Mouse (Mus musculus): ENCODE data around the gene Gm29666. TPM values are rescaled to one million over a fixed set of nuclear protein-coding genes. Genes with fewer than 3 reads are reported as not detected.

Gene Gm29666
- polyA plus RNA-seq, 1 experiment from 2014 or later = 1.1 TPM

GRCm38 (mm10) chr15:84942647-84943285 is 22.9 kb upstream of the Gm29666 start:
- Histone ChIP-seq H3K27ac (replicated peaks) (no peak overlapping the region), H3K9me3 (no peaks in the 10 kb centered on the region), H3K4me3 (no peak overlapping the region), H3K4me1 (no peaks in the 10 kb centered on the region), H3K36me3 (replicated peaks) (peaks cover 73% of the 10 kb centered on the region), H3K27me3 (replicated peaks; ENCODE audit: low read depth, poor library complexity, severe bottlenecking) (no peaks in the 10 kb centered on the region)
- DNase-seq (ENCODE audit: low spot score) = no peak
- 80% methylated on average over 11 of the region's 11 CpGs for WGBS

- H3K4me1 ChIP-seq = no peaks in the 10 kb centered on the region
- H3K27ac ChIP-seq (replicated peaks) = no peak overlapping the region
- H3K4me3 ChIP-seq = no peak overlapping the region
- 76% methylated on average over 12 of the region's 12 CpGs for whole genome bisulfite sequencing
- no peaks in the 10 kb centered on the region for H3K27me3 ChIP-seq (replicated peaks; ENCODE audit: low read depth, poor library complexity, severe bottlenecking)
- DNase-seq (ENCODE audit: low spot score) = peak; percentile 19
- peaks cover 90% of the 10 kb centered on the region for H3K36me3 ChIP-seq (replicated peaks)
- H3K9me3 ChIP-seq = no peaks in the 10 kb centered on the region
Observed at GRCm38 (mm10) chr15:84940102-84940501, 20.3 kb upstream of the Gm29666 start.

- Histone ChIP-seq H3K27me3 (replicated peaks; ENCODE audit: low read depth, poor library complexity, severe bottlenecking) (no peaks in the 10 kb centered on the region), H3K36me3 (replicated peaks) (peaks cover 100% of the 10 kb centered on the region), H3K27ac (replicated peaks) (no peak overlapping the region), H3K4me1 (no peaks in the 10 kb centered on the region), H3K4me3 (no peak overlapping the region), H3K9me3 (no peaks in the 10 kb centered on the region)
- DNase-seq (ENCODE audit: low spot score) = no peak
- WGBS = 94% methylated on average over 16 of the region's 16 CpGs
Observed at GRCm38 (mm10) chr15:84934901-84935300, 15.1 kb upstream of the Gm29666 start.

DNA sequence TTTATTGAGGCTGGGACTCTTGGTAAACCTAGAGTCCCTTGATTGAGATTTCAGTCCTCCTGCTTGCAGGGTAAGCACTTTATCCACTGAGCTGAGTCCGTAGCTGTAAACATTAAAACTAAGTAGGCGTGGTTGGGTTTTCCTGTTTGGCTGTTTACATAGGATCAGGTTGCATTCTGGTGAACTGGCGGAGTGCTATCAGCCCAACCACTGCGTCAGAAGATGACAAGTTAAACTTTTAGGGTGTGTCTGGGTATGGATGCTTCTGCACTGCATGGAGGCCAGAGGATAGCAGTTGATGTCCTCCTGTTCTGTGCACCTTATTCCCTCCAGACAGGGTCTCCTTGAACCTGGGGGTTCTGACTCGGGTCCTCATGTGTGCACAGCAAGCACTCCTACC is 12.5 kb upstream of the Gm29666 start:
- 58% methylated on average over 5 of the region's 5 CpGs for WGBS
- Histone ChIP-seq H3K4me3 (no peak overlapping the region), H3K4me1 (no peaks in the 10 kb centered on the region), H3K27ac (replicated peaks) (no peak overlapping the region), H3K27me3 (replicated peaks; ENCODE audit: low read depth, poor library complexity, severe bottlenecking) (no peaks in the 10 kb centered on the region), H3K9me3 (no peaks in the 10 kb centered on the region), H3K36me3 (replicated peaks) (peaks cover 100% of the 10 kb centered on the region)
- no peak for DNase-seq (ENCODE audit: low spot score)

DNA sequence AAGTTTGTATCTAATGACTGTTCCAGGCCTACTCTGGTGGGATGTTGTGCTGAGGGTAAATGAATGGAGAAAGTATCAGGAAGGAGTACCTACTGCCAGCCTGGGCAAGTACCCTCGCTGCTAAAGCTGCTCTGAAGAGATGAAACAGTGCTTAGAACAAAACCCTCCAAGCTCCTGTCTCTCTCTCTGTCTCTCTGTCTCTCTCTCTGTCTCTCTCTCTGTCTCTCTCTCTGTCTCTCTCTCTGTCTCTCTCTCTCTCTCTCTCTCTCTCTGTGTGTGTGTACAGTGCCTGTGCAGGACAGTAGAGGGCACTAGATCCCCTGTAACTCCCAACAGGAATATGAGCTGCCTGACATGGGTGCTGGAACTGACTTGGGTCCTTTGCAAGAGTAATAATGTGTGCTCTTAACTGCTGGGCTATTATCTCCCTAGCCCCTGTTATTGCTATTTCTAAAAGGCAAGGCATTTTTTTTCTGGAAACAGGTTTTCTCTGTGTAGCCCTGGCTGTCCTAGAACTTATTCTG is 5.7 kb upstream of the Gm29666 start:
- Histone ChIP-seq H3K4me3 (peak overlapping the region; percentile 99; the same call in 1 of the 2 replicates), H3K36me3 (replicated peaks) (peaks cover 48% of the 10 kb centered on the region), H3K27me3 (replicated peaks; ENCODE audit: low read depth, poor library complexity, severe bottlenecking) (no peaks in the 10 kb centered on the region), H3K27ac (replicated peaks) (no peak overlapping the region), H3K4me1 (peaks cover 30% of the 10 kb centered on the region), H3K9me3 (no peaks in the 10 kb centered on the region)
- WGBS = 67% methylated on average over 1 of the region's 1 CpGs
- DNase-seq (ENCODE audit: low spot score) = no peak

GRCm38 (mm10) chr15:84924781-84925315 is 5.0 kb upstream of the Gm29666 start:
- 25% methylated on average over 9 of the region's 9 CpGs for WGBS
- peak overlapping the region; percentile 99 for H3K4me3 ChIP-seq
- H3K27me3 ChIP-seq (replicated peaks; ENCODE audit: low read depth, poor library complexity, severe bottlenecking) = no peaks in the 10 kb centered on the region
- peaks cover 30% of the 10 kb centered on the region for H3K4me1 ChIP-seq
- H3K27ac ChIP-seq (replicated peaks) = 0 out of 2 replicates have a peak overlapping the region, but pooled peaks have one; percentile 48
- H3K36me3 ChIP-seq (replicated peaks) = peaks cover 41% of the 10 kb centered on the region
- H3K9me3 ChIP-seq = no peaks in the 10 kb centered on the region
- DNase-seq (ENCODE audit: low spot score) = peak; percentile 14

DNA sequence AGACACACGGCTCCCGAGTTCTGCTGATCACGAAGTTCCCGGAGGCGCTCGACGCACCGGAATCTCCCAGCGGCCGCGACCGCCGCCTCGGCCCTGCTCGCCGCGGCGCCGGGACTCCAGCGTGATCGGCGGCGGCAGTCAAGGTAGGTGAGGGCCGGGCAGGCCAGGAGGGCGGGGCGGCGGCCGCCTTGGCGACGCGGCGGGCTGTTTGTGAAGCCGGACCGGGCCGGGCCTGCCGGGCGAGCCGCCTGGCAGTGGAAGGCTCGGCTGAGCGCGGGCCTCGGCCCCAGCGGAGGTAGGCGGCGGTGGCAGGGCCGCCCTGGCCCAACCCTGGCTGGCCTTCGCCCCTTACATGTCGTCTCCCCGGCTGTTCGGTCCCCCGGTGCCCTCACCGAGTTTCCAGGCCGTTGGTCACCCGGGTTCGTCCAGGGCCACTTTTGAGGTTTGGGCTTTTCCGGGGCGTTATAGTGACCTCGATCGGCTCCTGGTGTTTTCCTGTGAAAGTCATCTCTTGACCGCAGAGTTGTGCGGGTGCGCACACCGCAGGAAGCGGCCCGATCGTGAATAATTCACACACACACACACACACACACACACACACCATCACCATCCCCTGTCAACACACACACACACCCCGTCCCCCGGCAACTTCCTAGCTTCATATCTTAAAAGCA is 3.8 kb upstream of the Gm29666 start:
- Histone ChIP-seq H3K4me1 (peaks cover 30% of the 10 kb centered on the region), H3K9me3 (no peaks in the 10 kb centered on the region), H3K36me3 (replicated peaks) (peaks cover 37% of the 10 kb centered on the region), H3K27me3 (replicated peaks; ENCODE audit: low read depth, poor library complexity, severe bottlenecking) (no peaks in the 10 kb centered on the region), H3K27ac (replicated peaks) (peak overlapping the region; percentile 97), H3K4me3 (peak overlapping the region; percentile 99)
- WGBS = 0% methylated on average over 68 of the region's 68 CpGs
- DNase-seq (ENCODE audit: low spot score) = no peak

DNA sequence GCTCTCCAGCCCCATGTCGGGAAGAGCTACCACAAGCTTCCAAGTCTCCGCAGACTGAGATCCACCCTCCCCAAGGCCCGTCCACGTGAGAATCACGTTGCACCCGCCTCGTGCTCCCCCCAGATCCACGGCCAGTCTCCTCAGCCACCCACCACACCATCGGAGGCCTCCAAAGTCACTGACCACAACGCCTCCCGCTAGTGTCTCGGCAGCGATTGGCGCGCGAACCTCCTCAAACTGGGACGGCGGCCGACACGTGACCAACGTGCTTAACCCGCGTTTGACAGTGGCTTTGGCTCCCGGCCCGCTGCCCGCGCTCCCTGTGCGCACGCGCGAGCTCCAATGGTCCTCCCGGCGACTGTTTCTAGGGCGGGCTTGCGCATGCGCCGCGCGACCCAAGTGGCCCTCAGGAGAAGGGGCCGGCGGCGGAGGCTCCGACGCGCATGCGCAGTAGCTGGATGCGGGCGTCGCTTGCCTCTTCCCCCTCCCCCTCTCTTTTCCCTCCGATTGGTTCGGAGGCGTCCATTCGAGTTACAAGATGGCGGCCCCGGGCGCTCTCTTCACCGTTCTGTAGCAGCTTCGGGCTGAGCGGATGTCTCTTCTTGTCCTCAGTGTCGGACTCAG is 3.2 kb upstream of the Gm29666 start, which contains the start of gene Nup50:
Gene Nup50, plus strand, starts transcription at position 528 of the 624 bp plus-strand sequence.
- Histone ChIP-seq H3K27me3 (replicated peaks; ENCODE audit: low read depth, poor library complexity, severe bottlenecking) (no peaks in the 10 kb centered on the region), H3K4me1 (peaks cover 30% of the 10 kb centered on the region), H3K36me3 (replicated peaks) (peaks cover 31% of the 10 kb centered on the region), H3K9me3 (no peaks in the 10 kb centered on the region), H3K27ac (replicated peaks) (peak within 1 kb of the TSS; percentile 97), H3K4me3 (peak within 1 kb of the TSS; percentile 99)
- DNase-seq (ENCODE audit: low spot score) = peak; percentile 100
- under 1% methylated on average over 60 of the region's 60 CpGs for WGBS

GRCm38 (mm10) chr15:84913201-84913600 is 6.6 kb downstream of the Gm29666 start:
- H3K4me1 ChIP-seq = no peaks in the 10 kb centered on the region
- H3K9me3 ChIP-seq = peaks cover 13% of the 10 kb centered on the region; the same call in 1 of the 2 replicates
- no peak for DNase-seq (ENCODE audit: low spot score)
- peaks cover 21% of the 10 kb centered on the region for H3K36me3 ChIP-seq (replicated peaks)
- WGBS = 87% methylated on average over 3 of the region's 3 CpGs
- H3K27ac ChIP-seq (replicated peaks) = no peak overlapping the region
- no peak overlapping the region for H3K4me3 ChIP-seq
- H3K27me3 ChIP-seq (replicated peaks; ENCODE audit: low read depth, poor library complexity, severe bottlenecking) = no peaks in the 10 kb centered on the region

DNA sequence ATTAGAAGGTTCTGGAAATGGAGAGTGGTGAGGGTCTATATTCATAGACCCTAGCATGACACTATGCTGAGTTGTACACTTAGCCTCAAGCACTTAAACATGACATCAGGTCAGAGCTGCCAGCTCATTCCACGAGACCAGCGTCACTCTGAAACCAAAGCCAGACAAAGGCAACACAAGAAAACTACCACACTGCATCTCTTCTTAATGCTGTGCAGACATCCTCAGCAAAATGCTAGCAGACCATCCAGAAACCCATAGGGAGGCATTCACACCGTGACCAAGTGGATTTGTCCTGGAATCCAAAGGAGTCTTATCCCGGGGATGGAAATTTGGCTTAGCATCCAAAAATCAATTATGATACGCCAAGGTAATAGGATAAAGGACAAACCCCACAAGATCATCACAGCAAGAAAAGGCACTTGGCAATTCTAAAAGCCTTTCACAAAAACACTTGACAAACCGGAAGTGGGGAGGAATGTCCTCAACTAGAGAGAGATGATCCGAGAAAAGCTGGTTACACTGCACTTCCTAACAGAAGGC is 15.9 kb downstream of the Gm29666 start:
- no peaks in the 10 kb centered on the region for H3K36me3 ChIP-seq (replicated peaks)
- WGBS = 65% methylated on average over 7 of the region's 7 CpGs
- H3K27me3 ChIP-seq (replicated peaks; ENCODE audit: low read depth, poor library complexity, severe bottlenecking) = no peaks in the 10 kb centered on the region
- no peaks in the 10 kb centered on the region for H3K4me1 ChIP-seq
- no peak for DNase-seq (ENCODE audit: low spot score)
- no peaks in the 10 kb centered on the region for H3K9me3 ChIP-seq
- no peak overlapping the region for H3K27ac ChIP-seq (replicated peaks)
- no peak overlapping the region for H3K4me3 ChIP-seq

- Histone ChIP-seq H3K27ac (replicated peaks) (no peak overlapping the region), H3K36me3 (replicated peaks) (no peaks in the 10 kb centered on the region), H3K27me3 (replicated peaks; ENCODE audit: low read depth, poor library complexity, severe bottlenecking) (no peaks in the 10 kb centered on the region), H3K4me3 (no peak overlapping the region), H3K4me1 (peaks cover 5% of the 10 kb centered on the region; the same call in 1 of the 2 replicates), H3K9me3 (0 out of 2 replicates have a peak, but pooled peaks cover 6% of the 10 kb centered on the region)
- DNase-seq (ENCODE audit: low spot score) = no peak
- 59% methylated on average over 7 of the region's 7 CpGs for WGBS
Observed at GRCm38 (mm10) chr15:84898077-84898476, 21.8 kb downstream of the Gm29666 start.

DNA sequence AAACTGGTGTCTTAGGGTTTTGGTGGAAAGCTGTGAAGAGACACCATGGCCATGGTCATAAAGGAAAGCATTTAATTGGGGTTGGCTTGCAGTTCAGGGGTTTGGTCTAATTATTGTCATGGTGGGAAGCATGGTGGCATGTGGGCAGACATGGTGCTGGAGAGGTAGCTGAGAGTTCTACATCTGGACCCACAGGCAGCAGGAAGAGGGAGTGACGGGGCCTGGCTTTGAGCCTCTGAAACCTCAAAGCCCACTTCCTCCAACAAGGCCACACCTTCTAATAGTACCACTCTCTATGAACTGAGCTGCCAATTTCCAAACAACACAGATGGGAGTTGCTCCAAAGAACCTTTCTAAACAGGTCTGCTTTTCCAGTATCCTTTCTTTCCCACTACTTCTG is 23.2 kb downstream of the Gm29666 start:
- Histone ChIP-seq H3K4me1 (peaks cover 6% of the 10 kb centered on the region; the same call in 1 of the 2 replicates), H3K4me3 (no peak overlapping the region), H3K36me3 (replicated peaks) (no peaks in the 10 kb centered on the region), H3K27me3 (replicated peaks; ENCODE audit: low read depth, poor library complexity, severe bottlenecking) (no peaks in the 10 kb centered on the region), H3K9me3 (0 out of 2 replicates have a peak, but pooled peaks cover 6% of the 10 kb centered on the region), H3K27ac (replicated peaks) (no peak overlapping the region)
- DNase-seq (ENCODE audit: low spot score) = no peak
- WGBS = 82% methylated on average over 1 of the region's 1 CpGs

All from embryonic facial prominence, embryonic 10.5 days (tissue).